Mouse (Mus musculus) limb, embryonic 11.5 days (tissue): Measurements from ENCODE around the gene Elmo1. TPM values are rescaled to one million over a fixed set of nuclear protein-coding genes. Genes with fewer than 3 reads are reported as not detected.

Experiments used
- ATAC-seq: fragments of 200-750 bp; cut with Nextera tagmentation; 2 replicates; pipeline ENCODE4 v1.8.0; 2017; ENCODE audit warnings: low read depth; ENCODE audit not compliant: insufficient number of reproducible peaks, low FRiP score, low TSS enrichment
- DNase-seq: peaks from one replicate; pipeline ENCODE4 v3.0.0-alpha.2; 2015; ENCODE audit warnings: low spot score
- H3K27ac ChIP-seq: fragments of 300-500 bp; sonication (generic); replicated peaks from 2 replicates; pipeline ENCODE4 v1.5.1; 2014; ENCODE audit warnings: low read depth, mild to moderate bottlenecking, low read length
- H3K27me3 ChIP-seq: fragments of 300-500 bp; sonication (generic); 2 replicates; pipeline ENCODE4 v1.6.1; 2014; ENCODE audit warnings: mild to moderate bottlenecking, low read length, mixed read lengths; ENCODE audit not compliant: control insufficient read depth, insufficient read depth
- H3K36me3 ChIP-seq: fragments of 300-500 bp; sonication (generic); 2 replicates; pipeline ENCODE4 v1.6.1; 2014; ENCODE audit warnings: mild to moderate bottlenecking, low read length, moderate library complexity, mixed read lengths; ENCODE audit not compliant: control insufficient read depth, insufficient read depth
- H3K4me1 ChIP-seq: fragments of 300-500 bp; sonication (generic); 2 replicates; pipeline ENCODE4 v1.6.1; 2014; ENCODE audit warnings: low read length, mixed read lengths; ENCODE audit not compliant: control insufficient read depth, insufficient read depth
- H3K4me2 ChIP-seq: fragments of 300-500 bp; sonication (generic); 2 replicates; pipeline ENCODE4 v1.6.1; 2014; ENCODE audit warnings: low read depth, mild to moderate bottlenecking, moderate library complexity; ENCODE audit not compliant: severe bottlenecking
- H3K4me3 ChIP-seq: fragments of 300-500 bp; sonication (generic); 2 replicates; pipeline ENCODE4 v1.5.1; 2014; ENCODE audit warnings: low read depth, low read length
- H3K9ac ChIP-seq: fragments of 300-500 bp; sonication (generic); 2 replicates; pipeline ENCODE4 v1.6.1; 2014; ENCODE audit warnings: mild to moderate bottlenecking, low read length
- H3K9me3 ChIP-seq: fragments of 300-500 bp; sonication (generic); 2 replicates; pipeline ENCODE4 v1.6.1; 2016; ENCODE audit warnings: low read length; ENCODE audit not compliant: control insufficient read depth
- WGBS: fragments of 180-500 bp; shearing (Covaris S2); extraction: QIAGEN DNeasy Blood & Tissue Kit; methylation state at CpG from one replicate; pipeline ENCODE4 v1.1.7; 2014; 5-methylcytosine and 5-hydroxymethylcytosine counted together
- polyA plus RNA-seq: library from polyadenylated mRNA; unstranded; fragments of >200 nt; fragmentation: Nextera tagmentation; extraction: Ambion mirVana; gene quantifications from 2 replicates; pipeline ENCODE4 v1.2.1, GENCODE M21; 2014

The Elmo1 gene
- polyA plus RNA-seq, 1 experiment from 2014 or later, result 9.6 TPM

DNA sequence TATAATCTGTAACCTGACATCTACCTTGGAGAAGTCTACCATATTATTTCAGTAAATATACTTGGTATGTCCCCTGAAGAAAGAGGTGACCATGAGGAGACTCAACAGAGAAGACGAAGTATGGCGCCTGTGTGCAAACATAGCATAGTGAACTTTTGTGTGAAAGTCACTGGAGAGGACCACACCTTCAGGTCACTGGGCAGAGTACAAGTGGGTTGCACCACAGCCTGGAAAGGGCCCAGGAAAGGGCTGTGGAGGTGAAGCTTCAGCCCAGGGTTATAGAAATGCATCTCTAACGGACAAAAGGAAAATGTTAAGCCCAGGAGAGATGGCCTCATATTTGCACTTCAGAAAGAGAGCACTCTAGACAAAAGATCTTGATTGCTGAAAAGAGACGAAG is 420.6 kb downstream of the Elmo1 start:
- Histone ChIP-seq H3K36me3 (no peaks in the 10 kb centered on the region), H3K9ac (no peak overlapping the region), H3K4me3 (no peak overlapping the region), H3K27ac (no peak overlapping the region), H3K27me3 (no peaks in the 10 kb centered on the region), H3K9me3 (no peaks in the 10 kb centered on the region), H3K4me1 (no peaks in the 10 kb centered on the region), H3K4me2 (no peak overlapping the region)
- ATAC-seq (no peak), DNase-seq (no peak)
- WGBS, result 90% methylated on average over 4 of the region's 4 CpGs

DNA sequence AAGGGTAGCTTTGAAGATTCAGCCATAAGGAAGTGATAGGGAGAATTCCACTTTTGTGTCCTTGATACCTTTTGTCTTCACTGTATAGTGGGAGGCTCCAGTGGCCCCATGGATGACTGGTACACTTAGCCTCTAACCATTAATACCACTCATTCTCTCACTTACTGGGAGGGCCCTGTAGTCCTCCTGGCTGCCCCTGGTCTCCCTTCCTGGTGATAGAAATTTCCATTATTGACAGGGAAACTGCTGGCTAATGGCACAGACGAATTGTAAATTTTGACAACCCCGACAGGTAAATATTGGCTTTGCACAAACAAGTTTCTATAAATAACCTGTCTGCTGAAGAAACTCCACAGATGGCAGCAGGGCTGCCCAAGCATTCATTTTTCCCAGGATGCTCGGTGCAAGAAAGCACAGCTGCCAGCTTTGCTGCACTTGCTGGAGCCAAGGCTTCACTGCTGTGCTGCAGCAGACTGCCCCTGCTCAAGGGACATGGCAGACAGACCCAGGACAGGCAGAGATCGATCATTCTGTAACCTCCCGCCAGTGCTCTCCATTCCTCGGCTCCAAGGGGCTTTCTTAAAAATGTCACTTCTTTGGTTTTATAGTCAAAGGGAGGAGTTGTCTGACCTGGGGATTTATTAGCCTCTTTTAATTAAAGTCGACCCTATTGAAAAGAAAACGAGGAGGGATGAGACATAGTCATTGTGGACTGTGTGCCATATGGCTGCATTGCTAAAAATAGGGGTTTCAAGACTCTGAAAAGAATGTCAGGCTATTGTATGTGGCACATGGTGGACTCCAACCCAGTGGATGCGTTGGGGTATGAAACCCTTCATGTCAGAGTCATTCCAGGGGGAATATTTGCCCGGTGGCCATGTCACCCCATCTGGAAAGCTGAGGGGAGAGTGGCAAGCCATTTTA is 422.2 kb downstream of the Elmo1 start:
- 57% methylated on average over 10 of the region's 10 CpGs for WGBS
- Histone ChIP-seq H3K9me3 (no peaks in the 10 kb centered on the region), H3K36me3 (no peaks in the 10 kb centered on the region), H3K4me2 (no peak overlapping the region), H3K4me1 (no peaks in the 10 kb centered on the region), H3K9ac (no peak overlapping the region), H3K27ac (no peak overlapping the region), H3K27me3 (no peaks in the 10 kb centered on the region), H3K4me3 (no peak overlapping the region)
- ATAC-seq (no peak), DNase-seq (no peak)

DNA sequence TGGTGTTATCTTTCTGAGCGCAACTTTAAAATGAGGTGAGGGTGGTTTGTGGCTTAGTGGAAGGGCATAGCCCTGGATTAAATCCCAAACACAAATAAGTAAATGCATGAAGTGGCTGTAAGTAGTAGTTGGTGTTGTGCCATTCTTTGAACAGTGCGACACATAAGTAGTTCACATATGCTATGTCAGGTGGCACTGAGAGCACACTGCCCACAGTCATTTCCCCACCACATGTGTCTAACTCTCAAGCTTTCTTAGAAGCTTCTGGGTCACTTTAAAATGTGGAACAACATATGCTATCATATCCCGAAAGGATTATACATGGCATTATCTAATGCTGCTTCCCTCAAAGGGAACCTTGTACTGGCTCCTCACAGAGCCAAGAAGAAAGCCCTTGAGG is 424.3 kb downstream of the Elmo1 start:
- Histone ChIP-seq H3K9ac (no peak overlapping the region), H3K4me1 (no peaks in the 10 kb centered on the region), H3K9me3 (no peaks in the 10 kb centered on the region), H3K4me3 (no peak overlapping the region), H3K36me3 (no peaks in the 10 kb centered on the region), H3K27me3 (no peaks in the 10 kb centered on the region), H3K4me2 (no peak overlapping the region), H3K27ac (no peak overlapping the region)
- ATAC-seq, result no peak
- no peak for DNase-seq
- WGBS, result 93% methylated on average over 3 of the region's 3 CpGs

DNA sequence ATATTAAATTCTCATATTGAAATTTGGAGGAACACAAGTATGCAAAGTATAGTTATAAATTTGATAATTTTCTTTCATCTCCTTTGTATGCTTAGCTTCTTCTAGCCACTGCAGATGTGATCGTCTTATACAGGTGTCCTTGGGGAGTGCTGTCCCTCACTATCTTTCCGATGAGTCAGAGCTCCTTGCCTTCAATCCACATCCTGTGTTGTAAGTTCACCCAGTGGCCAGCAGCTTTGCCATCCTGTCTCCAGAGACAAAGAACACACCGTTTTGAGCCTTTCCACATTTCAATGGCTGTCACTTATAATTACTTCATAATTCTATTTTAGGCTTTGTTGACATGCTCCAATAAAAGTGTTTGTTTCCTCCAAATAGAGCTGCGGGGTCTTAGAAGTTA is 425.7 kb downstream of the Elmo1 start:
- no peak overlapping the region for H3K4me3 ChIP-seq
- no peak overlapping the region for H3K9ac ChIP-seq
- ATAC-seq (no peak), DNase-seq (no peak)
- no peaks in the 10 kb centered on the region for H3K36me3 ChIP-seq
- H3K9me3 ChIP-seq, result no peaks in the 10 kb centered on the region
- no peak overlapping the region for H3K27ac ChIP-seq
- H3K4me1 ChIP-seq, result no peaks in the 10 kb centered on the region
- 82% methylated on average over 4 of the region's 4 CpGs for WGBS
- no peak overlapping the region for H3K4me2 ChIP-seq
- no peaks in the 10 kb centered on the region for H3K27me3 ChIP-seq

- ATAC-seq (no peak), DNase-seq (no peak)
- H3K27ac ChIP-seq, result no peak overlapping the region
- no peak overlapping the region for H3K4me2 ChIP-seq
- H3K9ac ChIP-seq, result no peak overlapping the region
- H3K36me3 ChIP-seq, result no peaks in the 10 kb centered on the region
- no peak overlapping the region for H3K4me3 ChIP-seq
- H3K4me1 ChIP-seq, result no peaks in the 10 kb centered on the region
- 58% methylated on average over 4 of the region's 4 CpGs for WGBS
- H3K27me3 ChIP-seq, result no peaks in the 10 kb centered on the region
- no peaks in the 10 kb centered on the region for H3K9me3 ChIP-seq
Measured at GRCm38 (mm10) chr13:20517702-20518101, 427.3 kb downstream of the Elmo1 start.

DNA sequence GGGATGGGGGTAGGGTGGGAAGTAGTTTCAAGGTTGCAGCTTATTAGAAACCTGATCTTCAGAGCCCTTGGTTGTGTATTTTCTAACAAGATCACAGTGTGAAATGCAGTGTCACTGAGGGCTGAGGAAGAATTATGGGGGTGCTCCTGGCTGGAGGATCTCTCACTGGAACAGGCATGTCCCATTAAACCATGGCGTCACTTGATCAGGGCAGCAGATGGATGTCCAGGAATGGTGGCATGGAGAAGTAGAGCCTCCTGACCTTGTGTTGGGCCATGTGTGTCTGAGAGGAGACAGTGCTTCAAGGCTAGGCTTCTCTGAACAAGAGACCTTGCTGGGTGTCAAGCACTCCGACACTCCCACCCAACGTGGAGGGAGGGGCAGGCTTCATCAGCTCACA is 431.1 kb downstream of the Elmo1 start:
- Histone ChIP-seq H3K27me3 (no peaks in the 10 kb centered on the region), H3K27ac (no peak overlapping the region)

DNA sequence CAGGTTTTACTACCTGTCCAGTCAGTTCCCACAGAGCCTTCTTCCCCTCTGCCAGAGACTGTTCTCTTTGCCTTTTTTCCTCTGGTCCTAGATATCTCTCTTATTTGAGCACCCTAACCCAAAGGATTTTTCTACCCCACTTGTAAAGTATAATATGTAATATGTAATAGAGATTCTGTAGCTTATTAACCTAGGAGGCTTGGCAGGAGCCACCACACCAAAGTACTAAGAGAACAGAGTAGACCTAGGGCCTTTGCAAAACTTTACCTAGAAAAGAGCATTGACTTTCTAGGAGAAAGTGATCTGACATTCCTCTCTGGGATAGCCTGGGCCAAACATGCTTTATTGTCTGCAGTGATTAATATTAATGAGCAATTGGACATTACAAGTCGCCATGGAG is 433.3 kb downstream of the Elmo1 start:
- H3K27ac ChIP-seq, result no peak overlapping the region
- no peak overlapping the region for H3K4me2 ChIP-seq
- no peaks in the 10 kb centered on the region for H3K27me3 ChIP-seq
- WGBS, result 81% methylated on average over 1 of the region's 1 CpGs
- no peak for DNase-seq
- ATAC-seq, result no peak
- H3K4me1 ChIP-seq, result no peaks in the 10 kb centered on the region
- no peak overlapping the region for H3K4me3 ChIP-seq
- H3K9me3 ChIP-seq, result no peaks in the 10 kb centered on the region
- no peaks in the 10 kb centered on the region for H3K36me3 ChIP-seq
- H3K9ac ChIP-seq, result no peak overlapping the region

More for the DNA sequence above, 431.1 kb downstream of the Elmo1 start:
- no peak overlapping the region for H3K4me3 ChIP-seq
- no peak overlapping the region for H3K4me2 ChIP-seq
- H3K9me3 ChIP-seq, result no peaks in the 10 kb centered on the region
- H3K9ac ChIP-seq, result no peak overlapping the region
- WGBS, result 65% methylated on average over 3 of the region's 3 CpGs
- no peaks in the 10 kb centered on the region for H3K4me1 ChIP-seq
- H3K36me3 ChIP-seq, result no peaks in the 10 kb centered on the region
- ATAC-seq (no peak), DNase-seq (no peak)

GRCm38 (mm10) chr13:20525844-20526243 is 435.4 kb downstream of the Elmo1 start:
- Histone ChIP-seq H3K36me3 (no peaks in the 10 kb centered on the region), H3K27me3 (no peaks in the 10 kb centered on the region), H3K4me2 (no peak overlapping the region), H3K4me3 (no peak overlapping the region), H3K27ac (no peak overlapping the region), H3K9ac (no peak overlapping the region), H3K4me1 (no peaks in the 10 kb centered on the region), H3K9me3 (no peaks in the 10 kb centered on the region)
- WGBS, result 86% methylated on average over 4 of the region's 4 CpGs
- no peak for ATAC-seq
- DNase-seq, result no peak

DNA sequence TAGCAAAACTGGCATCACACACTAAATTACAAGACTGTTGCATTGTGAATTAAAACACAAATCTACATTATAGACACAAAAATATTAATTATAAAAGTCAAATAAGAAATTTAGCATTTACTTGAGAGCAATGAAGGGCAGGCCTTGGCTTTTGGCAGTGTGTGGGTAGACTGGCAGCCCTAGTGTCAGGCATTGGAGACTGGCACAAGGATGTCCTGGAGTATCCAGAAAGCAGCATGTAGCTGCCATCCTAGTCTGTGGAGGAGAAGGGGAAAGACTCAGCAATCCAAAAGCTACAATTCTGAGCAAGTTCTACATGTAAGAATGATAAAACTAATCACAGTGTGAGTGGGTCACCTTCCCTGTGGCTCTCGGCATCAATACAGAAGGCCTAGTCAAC is 446.7 kb downstream of the Elmo1 start:
- H3K9ac ChIP-seq, result no peak overlapping the region
- no peak overlapping the region for H3K27ac ChIP-seq
- 86% methylated on average over 1 of the region's 1 CpGs for WGBS
- H3K9me3 ChIP-seq, result no peaks in the 10 kb centered on the region
- no peak overlapping the region for H3K4me2 ChIP-seq
- H3K27me3 ChIP-seq, result no peaks in the 10 kb centered on the region
- ATAC-seq (no peak), DNase-seq (no peak)
- no peaks in the 10 kb centered on the region for H3K4me1 ChIP-seq
- no peaks in the 10 kb centered on the region for H3K36me3 ChIP-seq
- no peak overlapping the region for H3K4me3 ChIP-seq
